Mouse (Mus musculus) midbrain, postnatal 0 days (tissue): ENCODE results near the gene Cabin1. TPM values are rescaled to one million over a fixed set of nuclear protein-coding genes. Genes with fewer than 3 reads are reported as not detected.

Experiments used
- ATAC-seq: fragments of 200-750 bp; cut with Nextera tagmentation; 2 replicates; pipeline ENCODE4 v1.8.0; 2017; ENCODE audit warnings: moderate number of reproducible peaks, mild to moderate bottlenecking, moderate TSS enrichment, moderate library complexity; ENCODE audit not compliant: low FRiP score
- DNase-seq: peaks from one replicate; pipeline ENCODE4 v3.0.0-alpha.2; 2015; ENCODE audit warnings: low spot score
- H3K27ac ChIP-seq: fragments of 300-500 bp; sonication (generic); 2 replicates; pipeline ENCODE4 v1.5.1; 2014; ENCODE audit warnings: low read depth, mild to moderate bottlenecking, low read length, mixed read lengths
- H3K27me3 ChIP-seq: fragments of 300-500 bp; sonication (generic); 2 replicates; pipeline ENCODE4 v1.6.1; 2014; ENCODE audit warnings: low read length, control low read depth, mixed read lengths; ENCODE audit not compliant: insufficient read depth
- H3K36me3 ChIP-seq: fragments of 300-500 bp; sonication (generic); 2 replicates; pipeline ENCODE4 v1.6.1; 2014; ENCODE audit warnings: low read length, control low read depth, mixed read lengths; ENCODE audit not compliant: insufficient read depth
- H3K4me1 ChIP-seq: fragments of 300-500 bp; sonication (generic); 2 replicates; pipeline ENCODE4 v1.6.1; 2014; ENCODE audit warnings: mild to moderate bottlenecking, control low read depth, antibody characterized with exemption, low read length, mixed read lengths; ENCODE audit not compliant: insufficient read depth
- H3K4me2 ChIP-seq: fragments of 300-500 bp; sonication (generic); 2 replicates; pipeline ENCODE4 v1.6.1; 2014; ENCODE audit warnings: low read depth, mild to moderate bottlenecking, low read length, mixed read lengths; ENCODE audit not compliant: poor library complexity, severe bottlenecking
- H3K4me3 ChIP-seq: fragments of 300-500 bp; sonication (generic); 2 replicates; pipeline ENCODE4 v1.5.1; 2014; ENCODE audit warnings: low read depth, mild to moderate bottlenecking, low read length, moderate library complexity
- H3K9ac ChIP-seq: fragments of 300-500 bp; sonication (generic); replicated peaks from 2 replicates; pipeline ENCODE4 v1.6.1; 2014; ENCODE audit warnings: mild to moderate bottlenecking, low read length, moderate library complexity, mixed read lengths; ENCODE audit not compliant: poor library complexity, severe bottlenecking
- H3K9me3 ChIP-seq: fragments of 300-500 bp; sonication (generic); 2 replicates; pipeline ENCODE4 v1.6.1; 2016; ENCODE audit warnings: low read length, control low read depth
- CTCF ChIP-seq: IDR thresholded peaks from 2 replicates; pipeline ENCODE4 v1.5.1; 2016; ENCODE audit warnings: antibody characterized with exemption, mild to moderate bottlenecking
- WGBS: fragments of 180-500 bp; shearing (Covaris S2); extraction: QIAGEN DNeasy Blood & Tissue Kit; methylation state at CpG from one replicate; pipeline ENCODE4 v1.1.7; 2014; 5-methylcytosine and 5-hydroxymethylcytosine counted together
- polyA plus RNA-seq: library from polyadenylated mRNA; unstranded; fragments of >200 nt; fragmentation: Nextera tagmentation; extraction: Ambion mirVana; gene quantifications from 2 replicates; pipeline ENCODE4 v1.2.1, GENCODE M21; 2015
- total RNA-seq: library from RNA; depleted of rRNA; stranded (reverse); fragments of >200 nt; gene quantifications from 2 replicates; pipeline ENCODE4 v1.2.3, GENCODE M21; 2014

The Cabin1 gene
- total and polyA plus RNA-seq, 2 experiments from 2014 or later = 31.6 to 93.3 TPM

- no peak for DNase-seq
- TF ChIP-seq CTCF = no peak
- WGBS = 97% methylated on average over 3 of the region's 3 CpGs
- Histone ChIP-seq H3K27me3 (no peaks in the 10 kb centered on the region), H3K27ac (no peak overlapping the region), H3K9me3 (no peaks in the 10 kb centered on the region), H3K4me2 (peak overlapping the region; percentile 62; the same call in 1 of the 2 replicates), H3K4me1 (no peaks in the 10 kb centered on the region), H3K36me3 (no peaks in the 10 kb centered on the region), H3K4me3 (no peak overlapping the region), H3K9ac (no peak overlapping the region; the same call in 1 of the 2 replicates)
- no peak for ATAC-seq
These were observed 1.7 kb downstream of the Cabin1 start for GRCm38 (mm10) chr10:75762413-75762812.

DNA sequence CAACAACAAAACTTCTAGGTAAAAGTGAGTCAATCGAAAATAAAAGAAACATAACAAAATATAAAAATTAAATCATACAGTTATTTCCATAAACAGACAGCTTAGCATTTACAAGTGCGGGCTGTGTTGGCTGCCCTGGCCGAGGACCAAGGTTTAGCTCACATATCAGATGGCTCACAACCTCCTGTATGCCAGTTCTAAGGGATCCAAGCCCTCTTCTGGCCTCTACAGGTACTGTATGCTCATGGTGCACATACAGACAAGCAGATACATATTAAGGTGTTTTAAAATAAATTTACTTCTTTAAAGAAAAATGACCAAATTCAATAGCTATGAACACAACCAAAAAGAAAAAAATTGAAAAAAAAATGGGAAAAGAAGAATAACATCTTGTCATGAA, 3.8 kb downstream of the Cabin1 start:
- DNase-seq = no peak
- no peaks in the 10 kb centered on the region for H3K4me1 ChIP-seq
- ATAC-seq = no peak
- H3K36me3 ChIP-seq = 0 out of 2 replicates have a peak, but pooled peaks cover under 1% of the 10 kb centered on the region
- H3K9ac ChIP-seq = no peak overlapping the region
- TF ChIP-seq CTCF = no peak; the same call in 1 of the 2 replicates
- H3K27ac ChIP-seq = no peak overlapping the region
- WGBS = 100% methylated on average over 3 of the region's 3 CpGs
- no peaks in the 10 kb centered on the region for H3K27me3 ChIP-seq
- H3K9me3 ChIP-seq = no peaks in the 10 kb centered on the region
- H3K4me3 ChIP-seq = no peak overlapping the region
- no peak overlapping the region for H3K4me2 ChIP-seq

- no peak for TF ChIP-seq CTCF
- WGBS = 96% methylated on average over 11 of the region's 11 CpGs
- Histone ChIP-seq H3K4me1 (no peaks in the 10 kb centered on the region), H3K36me3 (peaks cover 32% of the 10 kb centered on the region), H3K4me3 (no peak overlapping the region), H3K9ac (no peak overlapping the region), H3K27me3 (no peaks in the 10 kb centered on the region), H3K27ac (no peak overlapping the region), H3K9me3 (no peaks in the 10 kb centered on the region), H3K4me2 (no peak overlapping the region)
- no peak for ATAC-seq
- no peak for DNase-seq
These were observed 7.4 kb downstream of the Cabin1 start for GRCm38 (mm10) chr10:75756719-75757118.

DNA sequence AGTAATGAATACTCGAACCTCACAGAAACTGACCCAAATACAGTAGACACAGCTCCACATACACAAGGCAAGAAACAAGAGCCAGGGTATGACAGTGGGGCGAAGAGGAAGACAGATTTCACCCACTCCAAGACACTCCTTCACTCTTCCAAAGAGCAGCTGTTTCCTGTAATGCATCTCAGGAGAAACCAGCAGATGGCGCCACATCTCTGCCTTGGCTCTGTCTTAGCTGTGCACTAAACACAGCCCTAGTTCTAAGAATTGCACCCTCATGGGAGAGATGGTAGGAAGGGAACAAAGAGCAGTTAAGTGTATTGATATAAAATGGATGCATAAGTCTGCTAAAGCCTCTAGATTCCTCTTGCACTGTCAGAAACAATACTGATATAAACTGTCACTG, 20.1 kb downstream of the Cabin1 start:
- Histone ChIP-seq H3K36me3 (peaks cover 70% of the 10 kb centered on the region), H3K4me1 (no peaks in the 10 kb centered on the region), H3K9ac (no peak overlapping the region), H3K4me3 (no peak overlapping the region), H3K9me3 (no peaks in the 10 kb centered on the region), H3K27ac (no peak overlapping the region), H3K4me2 (no peak overlapping the region), H3K27me3 (no peaks in the 10 kb centered on the region)
- 47% methylated on average over 3 of the region's 3 CpGs for WGBS
- ATAC-seq (peak; percentile 89), DNase-seq (peak; percentile 89)
- TF ChIP-seq CTCF = peak; percentile 99

GRCm38 (mm10) chr10:75743369-75743768, 20.8 kb downstream of the Cabin1 start:
- Histone ChIP-seq H3K9ac (no peak overlapping the region), H3K4me2 (no peak overlapping the region), H3K36me3 (peaks cover 70% of the 10 kb centered on the region), H3K27me3 (no peaks in the 10 kb centered on the region), H3K9me3 (no peaks in the 10 kb centered on the region), H3K4me3 (no peak overlapping the region), H3K27ac (no peak overlapping the region), H3K4me1 (no peaks in the 10 kb centered on the region)
- no peak for TF ChIP-seq CTCF
- DNase-seq (peak; percentile 5), ATAC-seq (no peak)
- WGBS = 95% methylated on average over 12 of the region's 12 CpGs

DNA sequence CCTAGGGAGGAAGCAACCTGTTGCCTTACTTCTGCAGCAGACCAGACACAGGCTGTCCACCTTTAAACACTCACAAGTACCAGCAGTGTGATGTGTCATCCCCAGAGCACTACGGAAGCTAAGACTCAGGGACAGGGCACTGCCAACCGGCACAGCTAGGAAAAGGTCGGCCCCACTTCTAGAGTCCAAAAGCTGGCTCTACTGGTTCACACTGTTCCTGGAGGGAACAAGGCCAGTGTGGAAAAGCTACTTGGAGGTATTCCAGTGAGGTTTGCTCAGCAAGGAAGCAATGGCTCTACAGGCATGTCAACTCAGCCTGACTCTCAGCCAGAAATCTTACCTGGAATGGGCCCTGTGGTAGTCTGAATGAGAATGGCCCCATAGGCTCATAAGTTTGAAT, 23.3 kb downstream of the Cabin1 start:
- Histone ChIP-seq H3K27ac (no peak overlapping the region), H3K4me3 (no peak overlapping the region), H3K36me3 (peaks cover 57% of the 10 kb centered on the region), H3K27me3 (no peaks in the 10 kb centered on the region), H3K9ac (no peak overlapping the region), H3K4me1 (no peaks in the 10 kb centered on the region), H3K4me2 (no peak overlapping the region), H3K9me3 (no peaks in the 10 kb centered on the region)
- no peak for DNase-seq
- no peak for TF ChIP-seq CTCF
- 96% methylated on average over 3 of the region's 3 CpGs for WGBS
- ATAC-seq = no peak
